Mouse (Mus musculus): ENCODE results near the gene Serinc4. TPM values are rescaled to one million over a fixed set of nuclear protein-coding genes. Genes with fewer than 3 reads are reported as not detected.

Gene Serinc4
- under 1 TPM; 0.33 to 0.35 TPM for total RNA-seq (2023)

DNA sequence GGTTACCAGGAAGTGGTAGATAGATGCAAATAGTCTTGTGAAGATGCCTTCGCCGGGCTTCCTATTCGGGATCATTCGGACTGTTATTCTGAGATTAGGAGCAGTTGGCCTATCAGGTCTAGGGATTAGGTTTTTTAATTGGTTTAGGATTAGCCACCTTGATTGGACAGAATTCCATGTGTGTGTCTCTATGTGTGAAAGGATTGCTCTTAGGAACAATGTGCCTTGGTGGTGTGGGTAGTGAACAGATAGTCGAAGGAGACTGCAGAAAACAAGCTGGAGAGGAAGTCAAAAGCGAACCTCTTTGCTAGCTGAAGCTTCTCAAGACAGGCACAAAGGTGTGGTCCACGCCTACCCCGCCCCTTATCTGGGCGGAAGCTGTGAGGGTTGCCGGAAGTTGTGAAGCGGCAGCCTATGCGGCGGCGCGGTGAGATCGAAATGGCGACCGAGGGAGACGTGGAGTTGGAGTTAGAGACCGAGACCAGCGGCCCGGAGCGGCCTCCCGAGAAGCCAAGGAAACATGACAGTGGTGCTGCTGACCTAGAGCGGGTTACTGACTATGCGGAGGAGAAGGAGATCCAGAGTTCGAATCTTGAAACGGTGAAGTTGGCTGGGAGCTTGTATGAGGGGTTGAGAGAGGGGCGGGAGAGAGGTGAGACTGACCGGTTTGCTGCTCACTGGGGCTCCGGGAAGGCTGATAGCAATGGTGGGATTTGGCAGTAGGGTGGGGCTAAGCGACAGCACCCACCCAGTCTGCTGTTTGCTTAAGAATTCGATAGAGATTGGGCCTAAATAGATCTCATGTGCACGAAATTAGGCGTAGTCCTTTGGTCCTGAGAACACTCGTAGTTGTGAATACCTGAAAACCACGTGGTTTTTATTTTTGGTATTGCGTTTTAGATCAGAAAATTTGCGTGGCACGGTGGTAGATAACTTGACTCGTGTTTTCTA is at the start of gene Serinc4:
Gene Serinc4, minus strand, starts transcription at position 90 of the 951 bp plus-strand sequence.

DNA sequence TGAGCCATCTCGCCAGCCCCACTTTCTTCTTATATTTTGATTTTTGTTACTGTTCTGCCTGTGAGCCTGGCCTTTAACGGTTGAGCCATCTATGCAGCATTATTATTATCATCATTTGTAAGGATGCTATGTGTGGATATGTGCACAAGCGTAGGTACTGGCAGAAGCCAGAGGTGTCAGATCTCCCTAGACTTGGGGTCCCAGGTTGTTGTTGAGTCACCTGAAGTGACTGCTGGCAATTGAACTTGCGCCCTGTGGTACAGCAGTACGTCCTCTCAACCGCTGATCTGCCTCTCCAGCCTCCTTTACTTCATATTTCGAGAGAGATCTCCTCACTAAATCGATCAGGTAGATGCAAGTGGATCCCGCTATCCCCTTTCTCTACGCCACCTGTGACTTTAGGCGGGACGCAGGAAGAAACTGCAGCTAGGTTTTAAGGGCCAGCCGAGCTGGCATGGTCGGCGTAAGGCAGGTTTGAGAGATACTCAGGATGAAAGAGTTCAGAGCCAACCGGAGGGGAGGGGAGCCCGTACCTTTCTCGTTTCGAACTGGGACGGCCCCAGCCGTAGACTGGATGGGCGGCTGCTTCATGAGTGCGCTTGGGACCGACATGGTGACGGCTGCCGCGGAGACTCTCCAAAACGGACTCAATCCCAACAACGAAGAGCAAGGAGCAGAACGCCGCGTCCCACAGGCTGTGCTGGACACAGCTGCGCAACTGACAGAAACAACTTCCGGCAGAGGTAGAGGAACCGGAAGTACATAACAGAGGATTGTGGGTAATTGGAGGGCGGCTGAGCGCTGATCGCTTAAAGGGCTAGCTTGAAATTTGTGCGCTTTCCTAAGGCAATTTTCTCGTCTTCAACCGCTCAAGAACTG is 17.0 kb upstream of the Serinc4 start, which contains the start of gene Mfap1b:
Gene Mfap1b, minus strand, starts transcription at position 767 of the 879 bp plus-strand sequence.

DNA sequence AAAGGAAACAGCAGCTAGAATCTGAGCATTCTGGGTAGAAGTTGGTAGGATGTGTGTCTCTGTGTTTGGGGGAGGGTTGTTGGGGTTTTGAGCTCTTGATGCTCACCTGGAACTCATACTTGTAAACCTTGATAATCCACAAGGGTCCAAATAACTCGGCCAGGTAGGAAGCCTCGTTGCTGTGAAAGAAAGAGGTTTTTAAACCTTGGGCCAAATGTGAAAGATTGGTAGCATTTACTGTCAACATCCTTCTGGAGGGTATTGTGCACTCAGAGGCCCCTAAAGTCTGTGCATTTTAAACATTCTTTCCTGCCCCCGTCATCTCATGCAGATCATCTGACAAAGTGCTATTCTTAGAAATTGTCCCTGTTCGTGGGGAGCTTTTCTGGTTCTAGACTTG is 3.6 kb downstream of the Serinc4 start, which contains the start of gene Hypk:
Gene Hypk, plus strand, starts transcription at position 301 of the 400 bp plus-strand sequence.

DNA sequence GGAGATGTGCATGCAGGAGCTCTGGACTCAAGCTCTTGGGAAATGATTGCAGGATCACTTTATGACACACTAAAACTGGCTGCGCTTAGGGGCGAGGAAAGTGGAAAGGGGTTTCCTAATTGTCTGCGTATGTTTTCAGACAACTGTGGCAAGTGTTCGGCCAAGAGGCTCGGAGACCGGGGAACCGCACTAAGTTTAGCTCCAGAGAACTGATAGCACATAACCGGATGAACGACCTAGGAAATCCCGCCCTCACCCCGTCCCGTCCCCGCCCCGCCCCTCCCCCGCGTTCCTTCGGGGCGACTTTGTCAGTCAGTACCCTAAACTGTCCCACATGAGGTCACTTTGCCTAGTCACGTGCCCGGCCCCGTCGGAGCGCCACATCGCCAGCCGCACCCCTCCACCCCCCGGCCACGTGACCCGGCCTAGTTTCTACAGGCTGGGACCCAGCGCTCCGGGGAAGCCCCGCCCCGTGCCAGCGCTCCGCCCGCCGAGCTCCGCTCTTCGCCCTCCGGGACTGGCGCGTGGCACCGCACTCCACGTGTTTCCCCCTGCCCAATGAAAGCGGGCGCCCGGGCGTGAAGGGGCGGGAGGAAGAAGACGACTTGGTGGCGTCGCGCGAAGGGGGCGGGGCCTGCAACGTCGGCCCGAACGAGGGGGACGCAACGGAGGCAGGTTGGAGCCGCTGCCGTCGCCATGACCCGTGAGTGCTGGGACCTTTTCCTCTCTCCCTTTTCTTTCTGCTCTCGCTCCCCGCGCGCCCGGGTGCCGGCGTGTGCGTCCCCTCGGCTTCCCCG is 7.6 kb downstream of the Serinc4 start, which contains the start of gene Serf2:
Gene Serf2, plus strand, starts transcription at position 457 of the 797 bp plus-strand sequence.

DNA sequence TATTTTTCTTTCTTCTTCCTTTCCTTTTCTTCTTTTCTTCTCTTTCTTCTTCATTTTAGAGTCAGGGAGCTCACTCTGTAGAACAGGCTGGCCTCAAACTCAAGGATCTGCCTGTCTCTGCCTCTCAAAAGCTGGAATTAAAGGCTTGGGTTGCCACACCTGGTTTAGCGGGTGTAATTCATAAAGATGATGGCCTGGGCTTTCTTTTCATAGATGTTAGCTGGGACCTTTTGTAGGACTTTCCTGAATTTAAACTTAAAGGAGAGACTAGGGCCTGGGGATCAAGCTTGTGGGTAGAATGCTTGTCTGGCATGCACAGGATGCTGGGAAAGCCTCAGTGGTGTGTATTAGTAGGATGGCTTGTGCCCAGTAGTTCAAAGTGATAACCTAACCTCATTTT is 12.4 kb downstream of the Serinc4 start, which contains the start of gene Ell3:
Gene Ell3, minus strand, starts transcription at position 101 of the 400 bp plus-strand sequence.

DNA sequence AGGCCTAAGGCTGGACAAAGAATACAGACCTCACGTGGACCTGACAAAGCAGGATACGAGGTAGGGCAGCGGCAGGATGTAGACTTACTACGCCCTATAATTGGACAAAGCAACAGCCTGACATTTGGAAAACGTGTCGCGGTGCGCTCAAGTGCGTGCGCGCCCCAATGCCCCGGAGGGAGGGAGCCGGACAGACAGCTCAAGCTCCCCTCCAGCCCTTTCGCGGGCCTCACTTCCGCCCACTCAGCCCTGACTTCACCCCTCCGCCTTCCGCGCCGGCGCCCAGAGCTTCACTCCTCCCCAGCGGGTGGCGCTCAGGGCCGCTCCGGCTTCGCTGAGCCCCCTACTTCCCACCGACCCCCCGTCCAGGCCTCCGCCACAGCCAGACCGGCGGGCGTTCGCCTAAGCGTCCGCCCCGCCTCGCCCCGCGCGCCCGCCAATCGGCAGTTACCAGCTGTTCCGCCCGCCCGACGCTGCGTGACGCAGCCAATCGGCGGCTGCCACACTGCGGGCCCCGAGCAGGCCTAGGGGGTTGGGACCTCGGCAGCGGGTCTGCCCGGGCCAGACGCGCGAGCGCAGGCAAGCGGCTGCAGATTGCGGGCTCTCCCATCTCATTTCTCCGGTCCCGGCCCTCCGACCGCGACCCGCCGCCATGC is 43.1 kb downstream of the Serinc4 start, which contains the start of the genes Pdia3 and Catsper2:
Gene Pdia3, plus strand, starts transcription at position 389 of the 656 bp plus-strand sequence.
Gene Catsper2, minus strand, starts transcription at position 406 of the 656 bp plus-strand sequence.

Other genes with a start within 250 kb of the Serinc4 start
- 10 to 100 TPM; 23.8 to 31.2 TPM for gene Trp53bp1, start 185.4 kb downstream of the Serinc4 start, total RNA-seq (2023)
- under 1 TPM; 0.24 to 0.96 TPM for gene Map1a, start 167.2 kb downstream of the Serinc4 start, total RNA-seq (2023)
- gene Ppip5k1, start 101.4 kb downstream of the Serinc4 start, total RNA-seq (2023) = 10 to 100 TPM; 11.9 to 14.3 TPM
- gene Ckmt1, start 99.1 kb downstream of the Serinc4 start, total RNA-seq (2023) = not detected
- under 1 TPM in 1 of 2 experiments, not detected in 1; 0.07 TPM for gene Strc, start 69.6 kb downstream of the Serinc4 start, total RNA-seq (2023)
- 100 to 1,000 TPM; 153 to 168 TPM for gene Pdia3, start 43.0 kb downstream of the Serinc4 start, total RNA-seq (2023)
- gene Catsper2, start 43.0 kb downstream of the Serinc4 start, total RNA-seq (2023) = 1 to 10 TPM in 1 of 2 experiments, under 1 TPM in 1; 0.35 to 1.1 TPM
- gene Ell3, start 12.5 kb downstream of the Serinc4 start, total RNA-seq (2023) = 1 to 10 TPM in 1 of 2 experiments, not detected in 1; 1.2 TPM
- 100 to 1,000 TPM; 352 to 382 TPM for gene Serf2, start 7.6 kb downstream of the Serinc4 start, total RNA-seq (2023)
- 10 to 100 TPM; 26.0 to 28.8 TPM for gene Hypk, start 3.5 kb downstream of the Serinc4 start, total RNA-seq (2023)
- gene Mfap1b, start 17.3 kb upstream of the Serinc4 start, total RNA-seq (2023) = 10 to 100 TPM; 30.3 to 31.6 TPM
- 10 to 100 TPM; 34.9 TPM for gene Mfap1a, start 49.9 kb upstream of the Serinc4 start, total RNA-seq (2023)
- 10 to 100 TPM; 19.4 to 20.1 TPM for gene Wdr76, start 49.9 kb upstream of the Serinc4 start, total RNA-seq (2023)

Measured in neutrophil, adult 83 days (primary cell).